Mouse (Mus musculus): ENCODE measurements around the gene Fkbp7. TPM values are rescaled to one million over a fixed set of nuclear protein-coding genes. Genes with fewer than 3 reads are reported as not detected.

Fkbp7 gene
- polyA plus RNA-seq (2017; shearing (Covaris generic)) = 1 to 10 TPM; 1.9 to 4.5 TPM

DNA sequence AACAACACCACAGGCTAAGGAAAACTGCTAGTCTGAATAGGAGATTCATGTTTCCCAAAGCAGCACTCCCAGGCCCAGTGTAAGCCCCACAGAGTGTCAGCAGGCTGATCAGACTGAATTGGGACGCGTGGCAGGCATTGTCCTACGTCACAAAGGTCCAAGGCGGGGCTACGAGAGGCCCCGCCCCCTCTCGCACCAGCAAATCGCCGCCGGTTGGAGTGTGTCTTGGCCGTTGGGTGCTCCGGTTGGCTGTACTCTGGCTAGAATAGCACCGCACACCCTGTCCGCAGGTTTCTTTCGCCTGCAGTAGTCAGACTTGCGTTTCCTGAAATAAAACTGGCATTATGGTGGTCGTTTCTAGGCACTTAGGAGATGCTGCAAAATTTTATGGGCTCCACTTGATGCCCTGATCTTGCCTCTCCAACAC is at the start of gene Fkbp7:
Gene Fkbp7 (minus strand): TSS at position 151 of the 427 bp plus-strand sequence.
- ATAC-seq = peak; percentile 87

DNA sequence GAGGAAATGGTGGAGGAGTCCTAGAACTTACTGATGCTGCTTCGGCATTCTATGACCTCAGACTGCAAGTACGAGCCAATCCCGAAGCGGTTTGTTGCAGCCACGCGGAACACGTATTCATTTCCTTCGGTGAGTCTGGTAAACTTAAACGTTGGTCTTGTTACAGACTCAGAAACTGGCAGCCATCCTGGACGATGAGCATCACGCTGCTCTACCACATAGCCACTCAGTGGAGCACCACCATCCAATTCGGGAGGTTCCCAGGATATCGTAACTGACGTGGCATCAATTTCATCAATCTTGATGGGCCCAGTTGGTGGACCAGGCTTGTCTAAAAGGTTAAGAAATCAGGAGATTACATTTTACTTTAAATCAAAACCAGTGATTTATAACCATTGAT is 46.7 kb upstream of the Fkbp7 start:
- ATAC-seq = no peak

DNA sequence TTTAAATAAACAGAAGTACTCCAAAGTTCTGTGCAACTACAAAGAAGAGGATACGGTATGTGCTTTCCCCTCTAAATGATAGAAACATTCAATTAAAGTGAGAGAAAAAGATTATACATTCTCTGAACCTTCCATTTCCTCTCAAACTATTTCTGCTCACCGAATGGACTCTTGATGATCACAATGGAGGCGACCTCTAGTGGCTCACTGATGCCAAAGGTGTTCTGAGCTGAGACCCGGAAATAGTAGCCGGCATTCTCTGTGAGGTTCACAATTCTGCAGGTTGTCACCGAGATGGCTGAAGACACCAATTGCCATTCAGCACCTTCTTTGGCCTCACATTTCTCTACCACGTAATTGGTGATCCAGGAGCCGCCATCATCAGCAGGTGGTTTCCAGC is 42.1 kb upstream of the Fkbp7 start:
- ATAC-seq = no peak

DNA sequence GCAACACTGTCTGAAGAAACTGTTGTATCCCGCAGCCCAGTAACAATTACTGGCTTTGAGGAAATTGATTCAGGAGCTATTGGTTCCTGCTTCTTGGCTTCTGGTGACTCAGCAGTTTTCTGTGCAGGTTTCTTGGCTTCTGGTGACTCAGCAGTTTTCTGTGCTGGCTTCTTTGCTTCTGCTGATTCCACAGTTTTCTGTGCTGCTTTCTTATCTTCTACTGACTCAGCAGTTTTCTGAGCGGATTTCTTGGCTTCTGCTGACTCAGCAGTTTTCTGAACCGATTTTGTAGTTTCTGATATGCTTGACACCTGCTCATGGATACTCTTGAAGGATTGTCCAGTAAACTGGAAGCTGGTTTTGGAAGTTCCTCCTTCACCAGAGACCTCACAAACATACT is 35.6 kb upstream of the Fkbp7 start:
- ATAC-seq = no peak

DNA sequence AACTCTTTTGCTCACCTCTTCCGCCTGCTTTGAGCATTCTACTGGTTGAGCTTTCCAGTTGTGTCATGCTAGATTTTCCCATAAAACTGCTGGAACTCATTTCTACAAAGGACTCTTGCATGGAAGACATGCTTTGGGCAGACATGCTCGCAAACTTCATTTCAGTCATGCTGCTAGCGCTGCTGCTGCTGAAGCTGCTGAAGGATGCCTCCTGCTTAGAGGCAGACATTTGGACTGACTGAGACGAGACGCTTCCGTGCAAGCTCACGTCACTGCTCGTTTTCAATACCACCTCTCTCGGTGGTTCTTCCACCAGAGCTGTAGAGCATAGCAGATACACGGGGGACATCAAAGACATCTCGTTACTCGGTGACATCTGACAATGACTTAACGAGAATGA is 32.7 kb upstream of the Fkbp7 start:
- ATAC-seq = no peak

DNA sequence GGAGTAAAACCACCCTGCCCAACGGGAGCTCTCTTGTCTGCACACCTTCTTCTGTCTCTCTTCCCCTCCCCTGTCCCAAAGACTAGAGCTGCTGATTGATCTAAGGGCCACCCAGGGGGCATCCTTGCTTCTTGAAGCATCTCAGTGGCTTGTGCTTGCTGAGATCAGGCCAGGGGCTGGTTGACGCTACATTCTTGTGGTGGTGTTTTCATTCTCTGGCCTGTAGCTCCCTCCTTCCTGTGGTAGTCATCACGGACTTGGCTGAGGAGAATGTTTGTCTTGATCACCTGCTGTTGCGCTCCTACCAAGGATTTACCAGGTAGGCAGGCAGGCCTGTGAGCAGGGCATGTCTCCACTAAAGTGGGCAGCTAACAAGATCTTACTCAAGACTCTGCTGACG is 29.8 kb upstream of the Fkbp7 start:
- ATAC-seq = no peak

DNA sequence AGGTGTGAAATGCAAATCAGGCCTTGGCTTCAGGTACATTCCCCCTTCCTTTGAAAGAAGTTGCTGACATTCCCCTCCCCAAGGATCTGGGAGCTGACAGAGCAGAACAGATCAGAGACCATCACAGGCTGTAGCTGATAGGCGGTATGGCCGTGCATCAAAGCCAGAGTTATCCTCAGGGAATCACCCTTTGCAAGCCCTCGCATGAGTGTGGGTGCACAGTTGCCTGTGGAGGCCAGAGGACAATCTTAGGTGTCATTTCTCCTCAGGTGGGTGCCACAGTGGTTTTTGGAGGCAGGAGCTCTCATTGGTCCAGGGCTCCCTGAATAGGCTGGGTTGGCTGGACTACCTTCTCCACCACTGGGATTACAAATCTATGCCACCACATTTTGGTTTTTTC is 29.3 kb upstream of the Fkbp7 start:
- ATAC-seq = no peak

DNA sequence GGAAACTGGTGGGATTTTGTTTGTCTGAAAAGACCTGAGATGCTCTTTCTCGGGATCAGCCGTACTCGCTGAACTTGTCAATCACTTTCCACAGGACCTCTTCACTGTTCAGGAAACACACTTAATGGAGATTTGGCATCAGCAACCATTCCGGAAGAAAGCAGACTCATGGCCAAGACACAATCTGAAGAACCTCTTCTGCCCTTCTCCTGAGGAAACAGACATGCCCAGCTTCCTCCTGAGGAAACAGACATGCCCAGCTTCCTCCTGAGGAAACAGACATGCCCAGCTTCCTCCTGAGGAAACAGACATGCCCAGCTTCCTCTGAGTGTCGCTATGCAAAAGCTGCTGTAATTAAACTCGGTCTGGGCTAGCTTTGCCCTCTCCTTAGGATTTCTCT is 22.4 kb upstream of the Fkbp7 start:
- no peak for ATAC-seq

DNA sequence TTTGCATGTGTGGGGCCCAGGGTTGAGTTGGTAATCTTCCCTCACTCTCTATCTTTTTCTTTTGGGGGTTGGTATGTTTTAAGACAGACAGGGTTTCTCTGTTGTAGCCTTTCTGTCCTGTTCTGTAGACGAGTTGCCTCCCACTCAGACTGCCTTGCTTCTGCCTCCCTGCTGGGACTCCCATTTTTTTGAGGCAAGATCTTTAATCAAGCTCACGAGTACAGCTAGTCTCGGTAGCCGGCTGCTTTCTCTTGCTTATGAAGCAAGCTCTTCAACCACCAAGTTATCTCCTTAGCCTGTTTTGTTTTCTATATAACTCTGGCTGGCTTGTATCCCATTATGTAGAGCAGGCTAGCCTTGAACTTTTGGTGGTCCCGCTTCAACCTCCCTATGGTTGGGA is 20.8 kb upstream of the Fkbp7 start:
- no peak for ATAC-seq

DNA sequence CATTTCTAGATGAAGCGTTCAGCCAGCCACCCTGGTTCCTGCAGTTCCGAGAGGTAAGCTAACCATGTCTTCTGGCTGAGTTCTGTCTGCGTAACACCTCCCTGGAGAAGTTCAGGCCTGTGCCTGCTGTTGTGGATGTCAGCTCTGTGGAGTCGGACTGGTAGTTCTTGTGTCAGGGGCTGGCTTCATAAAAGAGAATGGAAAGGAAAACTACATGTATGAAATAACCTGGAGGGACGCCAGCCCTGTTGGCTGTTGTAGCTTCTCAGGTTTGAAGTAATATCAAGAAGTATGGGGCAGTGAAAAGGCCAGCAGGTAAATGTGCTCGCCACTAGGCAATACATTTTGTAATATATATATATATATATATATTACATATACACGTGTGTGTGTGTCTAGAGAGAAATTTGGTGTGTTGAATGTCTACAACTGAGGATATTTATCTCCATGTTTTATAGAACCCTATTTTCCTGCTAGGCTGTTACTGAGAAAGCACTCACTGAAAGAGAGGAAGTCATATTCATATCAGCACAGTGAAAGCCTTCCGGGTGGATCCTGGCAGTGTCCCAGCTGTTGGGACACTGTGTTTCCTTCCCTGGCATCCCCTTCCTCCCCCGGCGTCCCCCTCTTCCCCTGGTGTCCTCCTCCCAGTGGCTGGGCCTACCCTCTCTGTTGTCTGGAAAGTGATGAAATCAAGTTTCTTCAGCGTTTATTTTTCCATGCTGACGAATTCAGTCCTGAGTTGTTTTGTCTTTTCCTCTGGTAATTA is 17.7 kb upstream of the Fkbp7 start:
- no peak for ATAC-seq

DNA sequence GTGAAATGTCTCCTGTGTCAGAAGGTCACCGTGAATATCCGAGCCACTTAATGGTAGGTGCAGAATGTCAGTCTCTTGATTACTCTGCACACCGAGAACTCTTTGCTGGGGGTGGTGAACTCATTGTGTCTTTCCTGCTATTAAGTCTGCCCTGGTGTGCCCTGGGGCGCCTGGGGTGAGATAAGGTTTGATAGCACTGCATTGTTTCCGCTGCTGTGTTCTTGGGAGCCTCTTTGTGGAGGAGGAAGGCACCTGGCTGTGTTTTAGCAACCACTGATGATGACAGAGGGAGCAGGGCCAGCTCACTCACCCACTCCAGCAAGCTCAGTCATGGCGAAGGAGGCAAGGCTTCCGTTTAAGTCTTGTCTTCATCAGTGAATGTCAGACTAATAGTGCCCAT is 15.2 kb upstream of the Fkbp7 start:
- ATAC-seq = no peak

DNA sequence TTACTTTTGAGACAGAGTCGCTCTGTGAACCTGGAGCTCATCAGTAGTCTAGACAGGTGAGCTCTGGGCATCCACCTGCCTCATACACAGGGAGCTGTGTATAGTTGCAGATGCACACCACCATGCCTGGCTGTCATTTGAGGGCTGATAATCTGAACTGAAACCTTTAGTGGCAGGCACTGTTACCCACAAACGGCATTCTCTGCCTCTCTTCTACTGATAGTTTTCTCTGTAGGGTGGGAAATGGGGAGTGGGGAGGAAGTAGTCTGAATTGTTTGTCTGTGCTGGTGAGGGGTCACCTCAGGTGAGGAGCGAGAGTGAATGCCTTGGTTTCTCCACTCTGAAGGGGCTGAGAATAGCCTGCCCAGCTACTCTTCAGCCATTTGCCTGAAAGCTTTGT is 14.7 kb upstream of the Fkbp7 start:
- no peak for ATAC-seq

DNA sequence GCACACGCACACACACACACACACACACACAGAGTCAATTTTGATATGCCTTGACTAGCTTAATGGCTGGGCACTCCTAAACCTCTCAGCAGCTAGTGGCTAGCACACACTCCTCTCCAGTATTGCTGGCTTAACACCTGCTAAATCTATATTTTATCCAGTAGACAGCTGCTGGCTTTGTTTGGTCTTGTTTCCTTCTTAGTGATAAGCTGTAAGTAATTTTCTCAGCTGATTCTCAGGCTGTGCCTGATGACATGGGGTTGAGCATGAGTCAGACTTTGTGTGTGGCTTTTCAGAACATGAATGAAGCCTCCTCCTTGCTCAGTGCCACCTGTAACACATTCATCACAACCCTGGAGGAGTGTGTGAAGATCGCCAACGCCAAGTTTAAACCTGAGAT is 14.1 kb upstream of the Fkbp7 start:
- ATAC-seq = no peak

DNA sequence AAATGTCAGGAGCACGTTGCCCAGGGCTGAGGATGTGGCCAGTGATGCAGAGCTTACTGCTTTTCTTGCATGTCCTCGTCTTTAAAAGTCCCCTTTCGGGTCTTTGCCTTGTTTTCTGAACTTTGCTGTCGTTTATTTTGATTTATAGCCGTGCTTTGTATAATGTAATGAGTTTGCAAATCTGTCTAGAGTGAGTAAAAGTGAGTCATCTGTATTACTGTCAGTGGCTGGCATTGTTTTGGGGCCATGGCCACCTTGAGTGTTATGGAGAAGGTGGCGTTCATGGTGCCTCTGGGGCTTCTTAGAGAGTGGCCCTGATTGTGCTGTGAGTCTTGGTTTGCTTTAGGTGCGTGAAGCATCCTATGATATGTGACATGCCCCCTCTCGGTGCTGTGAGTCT is 9.4 kb upstream of the Fkbp7 start:
- no peak for ATAC-seq

DNA sequence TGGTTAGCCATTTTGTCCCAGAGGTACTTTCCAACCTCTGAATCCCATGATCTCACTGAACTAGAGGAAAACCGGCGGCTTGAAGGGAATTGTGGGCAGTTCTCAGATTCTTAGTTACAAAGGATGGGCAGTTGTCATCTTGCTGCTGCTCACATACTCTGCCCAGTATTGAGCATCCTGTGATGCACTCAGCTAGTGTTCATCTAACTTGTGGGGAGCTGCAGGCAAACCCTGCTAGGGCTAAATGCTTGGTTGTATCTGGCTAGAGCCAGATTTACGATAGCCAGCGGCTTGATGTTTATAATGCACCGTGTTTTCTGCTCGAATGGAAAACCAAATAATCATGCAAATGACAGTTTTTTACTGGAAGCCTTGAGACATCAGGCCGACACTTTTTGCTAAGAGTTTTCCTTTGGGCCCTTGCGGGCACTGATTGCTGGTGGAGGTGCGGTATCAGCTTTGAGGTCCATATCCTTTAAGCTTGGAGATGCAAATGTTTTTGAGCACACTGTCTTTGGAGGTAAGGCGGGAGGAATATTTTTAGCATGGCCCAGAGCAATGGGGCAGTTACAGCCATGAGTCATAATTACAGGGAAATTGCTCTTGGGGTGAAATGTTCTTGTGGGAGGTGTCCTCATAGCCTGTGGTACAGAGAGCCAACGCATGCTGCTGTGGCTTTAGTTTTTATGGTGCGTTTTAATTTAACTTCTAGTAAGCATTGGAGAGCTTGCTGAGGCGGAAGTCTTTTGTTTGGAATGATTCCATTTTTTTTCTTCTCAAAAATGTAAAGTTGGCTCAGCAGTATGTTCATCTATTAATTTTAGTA is 3.7 kb upstream of the Fkbp7 start:
- no peak for ATAC-seq

DNA sequence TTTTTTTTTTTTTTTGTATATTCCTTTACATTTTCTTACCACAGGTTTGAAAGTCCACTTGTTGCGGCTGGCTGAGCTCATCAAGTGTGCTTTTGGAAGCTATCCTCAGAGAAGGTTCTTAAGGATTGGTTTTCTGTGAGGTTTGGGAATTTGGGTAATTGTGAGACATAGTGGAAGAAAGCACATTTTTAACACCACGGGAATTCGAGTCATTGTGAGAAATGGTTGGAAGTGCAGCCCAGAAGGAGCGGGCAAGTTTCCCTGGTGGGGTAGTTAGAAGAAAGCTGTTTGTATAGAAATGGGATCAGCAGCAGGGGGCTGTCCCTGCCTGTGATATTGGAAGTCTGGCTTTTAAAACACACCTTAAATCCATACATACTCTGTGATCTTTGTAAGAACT is 3.0 kb upstream of the Fkbp7 start:
- ATAC-seq = no peak

DNA sequence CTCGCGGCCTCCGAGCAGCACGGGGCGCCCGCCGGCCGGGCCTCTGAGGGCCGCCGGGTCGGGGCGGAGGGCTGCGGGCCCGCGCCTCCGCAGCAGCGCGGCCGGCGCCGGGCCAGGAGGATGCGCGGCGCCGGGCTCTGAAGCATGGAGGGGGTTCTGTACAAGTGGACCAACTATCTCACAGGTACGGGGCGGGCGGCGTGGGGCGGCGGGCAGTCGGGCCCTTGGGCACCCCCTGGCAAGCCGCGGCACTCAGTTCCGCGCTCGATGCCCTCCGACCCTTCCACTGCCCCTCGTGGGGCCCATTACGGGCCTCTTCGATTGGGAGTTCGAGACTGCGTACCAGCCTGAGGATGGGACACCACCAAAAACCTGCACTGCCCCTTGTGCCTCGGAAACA is 2.5 kb upstream of the Fkbp7 start:
- ATAC-seq = peak; percentile 14

DNA sequence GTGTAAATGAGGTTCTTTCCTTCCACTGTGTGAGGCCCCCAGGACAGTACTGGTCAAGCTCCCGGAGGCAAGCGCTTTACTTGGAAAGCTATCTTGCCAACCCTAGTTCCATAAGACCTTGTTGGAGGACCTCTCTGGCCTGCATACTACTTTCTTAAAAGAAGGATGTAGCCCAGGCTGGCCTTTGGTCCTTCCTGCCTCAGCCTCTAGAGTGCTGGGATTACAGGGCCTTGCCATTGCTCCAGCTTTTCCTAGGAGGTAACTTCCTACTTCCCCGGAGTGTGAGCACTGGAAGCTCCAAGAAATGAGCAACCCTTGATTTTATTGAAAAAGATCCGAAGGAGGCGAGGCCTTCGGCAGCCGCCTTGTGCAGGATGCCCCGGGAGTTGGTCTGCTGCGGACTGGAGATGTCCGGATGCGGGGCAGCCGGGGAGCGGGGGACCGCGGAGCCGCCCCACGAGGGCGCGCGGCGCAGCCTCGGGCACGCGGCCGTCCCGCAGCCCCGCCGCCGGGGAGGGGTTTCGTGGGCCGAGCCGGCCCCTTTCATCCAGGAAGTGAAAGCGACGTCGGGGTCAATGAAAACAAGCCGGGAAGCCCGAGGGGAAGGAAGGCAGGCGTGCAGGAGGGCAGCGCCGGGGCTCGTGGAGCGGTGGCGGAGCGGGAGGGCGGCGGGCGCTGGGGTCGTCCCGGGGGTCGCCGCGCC is 2.0 kb upstream of the Fkbp7 start, which contains the start of gene Plekha3:
Gene Plekha3 (plus strand): TSS at position 557 of the 703 bp plus-strand sequence.
- peak; percentile 50 for ATAC-seq

DNA sequence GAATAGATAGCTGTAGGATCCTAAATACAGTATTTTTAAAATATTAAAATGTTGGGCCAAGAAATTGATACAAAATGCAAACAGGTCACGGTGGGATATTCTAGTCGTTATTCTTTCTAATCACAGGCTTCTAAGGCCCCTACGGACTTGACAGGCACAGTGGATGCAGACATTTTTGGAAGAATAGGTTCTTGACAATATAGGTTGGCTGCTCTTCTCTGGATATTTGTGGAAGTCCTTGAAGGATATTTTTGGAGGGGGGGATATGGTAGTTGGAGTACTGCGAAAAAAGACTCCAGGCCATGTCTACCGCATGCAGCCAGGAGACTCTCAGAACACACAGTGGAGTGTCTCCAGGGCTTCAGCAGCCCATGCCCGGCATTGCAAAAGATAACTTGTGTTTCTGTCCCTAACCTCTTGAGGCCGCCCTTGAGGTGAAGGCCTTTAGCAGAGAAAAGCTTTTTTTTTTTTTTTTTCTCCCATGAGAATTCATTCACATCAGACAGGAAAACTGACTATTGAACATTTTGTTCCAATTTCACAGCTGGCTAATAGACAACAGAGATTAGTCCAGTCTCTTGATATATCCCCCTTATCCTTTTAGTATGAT is 661 bp upstream of the Fkbp7 start:
- ATAC-seq = peak; percentile 25

DNA sequence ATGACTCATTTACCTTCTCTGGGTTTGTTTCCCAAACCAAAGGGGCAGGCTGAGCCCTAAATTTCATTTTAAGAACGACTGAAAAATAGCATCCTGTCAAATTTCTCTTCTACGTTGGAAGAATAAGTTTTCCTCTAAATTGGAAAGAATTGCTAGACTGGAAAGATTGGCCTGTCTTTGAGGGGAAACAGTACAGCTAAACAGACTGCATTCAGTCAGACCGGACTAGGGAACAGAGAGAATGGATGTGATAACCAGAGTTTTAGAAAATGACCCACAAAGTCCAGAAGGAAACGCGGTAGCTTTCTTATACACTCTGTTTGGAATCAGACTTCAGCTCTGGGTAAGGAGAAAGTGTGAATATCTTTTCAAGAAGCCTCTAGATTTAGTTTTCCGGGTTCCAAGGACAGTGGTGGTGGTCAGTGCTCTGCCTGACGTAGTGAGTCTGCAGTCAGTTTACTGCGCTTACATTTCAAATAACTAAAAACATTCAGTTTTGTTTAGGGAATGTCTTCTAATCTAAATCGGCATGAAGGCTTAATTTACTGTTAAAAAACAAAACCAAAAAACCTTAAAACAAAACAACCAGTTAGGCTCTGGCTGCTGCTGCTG is 676 bp downstream of the Fkbp7 start:
- ATAC-seq = no peak

DNA sequence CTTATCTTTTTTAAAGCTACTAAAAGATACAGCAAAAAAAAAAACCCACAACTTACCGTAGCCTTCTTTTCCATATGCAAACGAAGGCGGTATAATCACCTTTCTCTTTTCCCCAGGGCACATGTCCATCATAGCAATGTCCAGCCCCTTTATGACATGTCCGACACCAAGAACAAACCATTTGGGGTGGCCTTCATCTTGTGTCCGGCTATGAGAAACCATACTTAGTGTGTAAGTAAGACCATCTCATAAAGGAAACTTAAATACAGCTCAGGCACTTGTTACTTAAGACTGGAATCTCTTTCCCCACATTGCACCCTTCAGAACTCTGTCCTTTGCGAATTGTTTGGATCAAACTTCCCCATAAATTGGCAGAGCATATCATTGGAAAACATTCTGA is 1.3 kb downstream of the Fkbp7 start:
- ATAC-seq = no peak

DNA sequence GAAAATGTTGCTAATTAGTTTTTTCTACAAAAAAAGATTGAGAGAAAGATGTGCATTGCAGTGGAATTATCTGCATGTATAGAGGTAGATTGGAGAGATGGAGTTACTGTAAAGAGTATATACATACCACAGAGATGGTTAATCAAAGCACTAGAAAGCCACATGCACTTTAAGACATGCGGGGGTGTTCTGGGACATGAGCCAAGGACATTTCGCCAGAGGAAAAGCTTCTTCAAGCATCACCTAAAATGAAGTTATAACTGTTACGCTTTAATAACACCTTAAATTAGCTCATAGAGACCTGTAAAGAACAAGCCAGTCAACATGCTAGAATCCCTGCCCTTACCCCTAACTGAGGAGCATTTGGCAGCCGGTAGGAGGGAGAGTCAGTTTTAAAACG is 5.7 kb downstream of the Fkbp7 start:
- ATAC-seq = no peak

DNA sequence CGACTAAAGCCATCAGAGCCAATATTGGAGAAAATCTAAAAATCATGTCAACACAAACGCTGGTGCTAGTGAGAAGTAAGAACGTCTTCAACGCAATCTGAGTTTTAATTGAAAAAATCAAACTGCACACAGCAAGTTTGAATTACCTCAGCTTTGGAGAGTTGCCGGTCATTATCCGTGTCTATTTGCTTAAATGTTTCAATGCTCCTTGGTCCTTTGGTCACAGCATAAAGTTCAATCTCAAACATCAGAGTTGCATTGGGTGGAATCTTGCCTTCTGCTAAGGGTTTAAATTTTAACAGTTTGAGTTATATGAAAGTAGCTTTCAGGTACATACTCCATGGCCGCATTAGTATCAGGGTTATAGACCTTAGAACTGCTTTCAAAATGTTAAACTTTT is 7.4 kb downstream of the Fkbp7 start:
- ATAC-seq = no peak

Data from activated CD4-positive, CD25-positive, alpha-beta regulatory T cell, adult 4 months (primary cell).